Mouse (Mus musculus): Measurements from ENCODE around the gene Zfp800.

DNA sequence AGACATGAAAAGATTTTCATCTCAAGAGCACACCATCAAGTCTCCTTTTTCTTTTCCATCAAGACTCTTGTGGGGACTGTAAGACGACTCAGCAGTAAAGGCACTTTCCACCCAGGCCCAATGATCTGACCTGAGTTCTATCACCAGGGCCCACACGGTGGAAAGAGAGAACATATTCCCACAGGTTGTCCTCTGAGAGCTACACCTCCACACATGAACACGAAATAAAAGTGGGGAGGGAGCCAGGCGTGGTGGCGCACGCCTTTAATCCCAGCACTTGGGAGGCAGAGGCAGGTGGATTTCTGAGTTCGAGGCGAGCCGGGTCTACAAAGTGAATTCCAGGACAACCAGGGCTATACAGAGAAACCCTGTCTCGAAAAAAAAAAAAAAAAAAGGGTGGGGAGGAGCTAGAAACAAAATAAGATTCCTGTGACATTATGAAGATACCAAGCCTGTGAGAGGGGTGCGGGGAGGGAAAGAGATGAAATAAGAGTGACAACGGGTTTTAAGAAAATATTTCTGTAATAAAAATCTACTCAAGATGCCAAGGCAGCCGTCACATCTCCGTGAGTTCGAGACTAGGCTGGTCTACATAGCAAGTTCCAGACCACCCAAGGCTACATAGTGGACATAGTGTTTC, 25.0 kb upstream of the Zfp800 start:
- TF ChIP-seq ZNF384 (IDR thresholded peaks at IDR 0.05; ENCODE audit: low read depth, low read length) (peak; percentile 60), MAFK (IDR thresholded peaks at IDR 0.05; ENCODE audit: borderline replicate concordance, low read depth, low read length) (no peak), CTCF (IDR thresholded peaks at IDR 0.05 in 2 of 3, conservative IDR thresholded peaks at IDR 0.05 in 1 of 3; ENCODE audit: control insufficient read depth in 1 of 3, insufficient read depth in 1 of 3, low read depth in 2 of 3, low read length in 3 of 3, poor library complexity in 1 of 3, severe bottlenecking in 1 of 3) (no peak), EP300 (IDR thresholded peaks at IDR 0.05; ENCODE audit: low read depth in 1 of 2, low read length in 2 of 2) (no peak), ZMIZ1 (IDR thresholded peaks at IDR 0.05; ENCODE audit: low read depth, low read length) (no peak), ETS1 (IDR thresholded peaks at IDR 0.05; ENCODE audit: low read depth, low read length) (no peak), MAX (IDR thresholded peaks at IDR 0.05; ENCODE audit: low read length) (no peak), RAD21 (IDR thresholded peaks at IDR 0.05; ENCODE audit: low read depth, low read length) (no peak), GATA1 (IDR thresholded peaks at IDR 0.05; ENCODE audit: low read depth, low read length) (no peak), E2F4 (IDR thresholded peaks at IDR 0.05; ENCODE audit: borderline replicate concordance, low read depth, low read length) (no peak), POLR2A (IDR thresholded peaks at IDR 0.05; ENCODE audit: control insufficient read depth in 1 of 2, insufficient read depth in 1 of 2, low read depth in 1 of 2, low read length in 2 of 2, poor library complexity in 1 of 2) (no peak), NELFE (IDR thresholded peaks at IDR 0.05; ENCODE audit: low read depth, low read length) (no peak)

Measured in MEL (cell line).